Mouse (Mus musculus) mature B cell (primary cell): ENCODE measurements around the gene Fgf22.

Source experiments
- in situ Hi-C: fragments of 300-500 bp; cut with MboI; formaldehyde crosslinking; loops from 2 replicates; pipeline ENCODE4 v1.14.3; 2019

The Fgf22 gene

GRCm38 (mm10) chr10:79754856-79755516 is at the start of gene Fgf22:
TSS of gene Fgf22 (plus strand) at chr10:79755076.
- in situ Hi-C loops = no loop called here

GRCm38 (mm10) chr10:79705951-79706350 is 48.9 kb upstream of the Fgf22 start:
- in situ Hi-C loops = no loop called here

- in situ Hi-C loops = no loop called here
These were observed 48.3 kb upstream of the Fgf22 start for GRCm38 (mm10) chr10:79706406-79707094.

DNA sequence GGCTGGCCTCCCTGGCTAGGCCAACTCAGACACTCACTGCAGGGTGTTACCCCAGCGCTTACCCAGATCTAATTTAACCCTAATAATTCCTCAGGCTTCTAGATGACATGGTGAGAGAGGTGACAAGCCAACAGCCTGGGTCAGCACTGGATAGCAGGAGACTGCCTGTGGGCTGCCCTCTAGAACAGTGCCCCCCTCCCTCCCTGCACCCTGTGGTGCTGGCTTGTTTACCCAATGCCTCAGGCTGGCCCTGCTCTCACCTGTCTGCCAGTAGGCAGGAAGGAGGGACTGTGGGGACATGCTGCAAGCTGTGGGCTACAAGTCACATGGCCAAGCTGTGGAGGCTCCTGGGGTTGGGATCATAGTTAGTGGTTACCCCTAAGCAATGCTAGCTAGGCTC is 47.7 kb upstream of the Fgf22 start:
- in situ Hi-C loops = no loop called here

DNA sequence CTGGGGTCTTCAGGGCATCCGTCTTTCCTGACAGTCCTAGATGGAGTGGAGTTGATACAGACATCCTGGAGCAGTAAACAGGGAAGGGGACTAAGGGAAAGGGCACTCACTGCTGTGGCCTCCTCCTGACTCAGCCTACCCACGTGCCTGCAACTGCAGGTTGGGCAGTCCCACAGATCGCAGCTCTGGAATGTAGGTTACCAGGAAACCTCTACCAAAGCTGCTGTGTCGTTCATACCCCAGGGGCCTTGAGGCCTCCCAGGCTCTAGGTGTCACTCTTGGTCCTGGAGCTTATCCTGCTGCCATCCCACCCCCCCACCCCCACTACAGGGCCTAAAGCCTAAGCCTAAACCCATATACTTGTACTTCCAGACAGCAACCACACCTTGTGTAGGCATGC is 47.1 kb upstream of the Fgf22 start:
- in situ Hi-C loops = no loop called here

DNA sequence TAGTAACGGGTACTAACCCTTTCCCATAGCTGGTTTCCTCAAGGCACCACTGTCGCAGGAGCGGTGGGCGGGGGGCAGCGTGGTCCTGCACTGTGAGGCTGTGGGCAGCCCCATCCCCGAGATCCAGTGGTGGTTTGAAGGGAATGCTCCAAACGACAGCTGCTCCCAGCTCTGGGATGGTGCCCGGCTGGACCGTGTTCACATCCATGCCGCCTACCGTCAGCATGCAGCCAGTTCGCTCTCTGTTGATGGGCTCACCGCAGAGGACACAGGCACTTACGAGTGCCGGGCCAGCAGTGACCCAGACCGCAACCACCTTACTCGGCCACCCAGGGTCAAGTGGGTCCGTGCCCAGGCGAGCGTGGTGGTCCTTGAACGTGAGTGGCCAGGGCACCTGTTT is 46.2 kb upstream of the Fgf22 start:
- in situ Hi-C loops = no loop called here

GRCm38 (mm10) chr10:79709307-79709706 is 45.6 kb upstream of the Fgf22 start:
- in situ Hi-C loops = no loop called here

- in situ Hi-C loops = no loop called here
These were observed 42.8 kb upstream of the Fgf22 start for GRCm38 (mm10) chr10:79712029-79712428.

DNA sequence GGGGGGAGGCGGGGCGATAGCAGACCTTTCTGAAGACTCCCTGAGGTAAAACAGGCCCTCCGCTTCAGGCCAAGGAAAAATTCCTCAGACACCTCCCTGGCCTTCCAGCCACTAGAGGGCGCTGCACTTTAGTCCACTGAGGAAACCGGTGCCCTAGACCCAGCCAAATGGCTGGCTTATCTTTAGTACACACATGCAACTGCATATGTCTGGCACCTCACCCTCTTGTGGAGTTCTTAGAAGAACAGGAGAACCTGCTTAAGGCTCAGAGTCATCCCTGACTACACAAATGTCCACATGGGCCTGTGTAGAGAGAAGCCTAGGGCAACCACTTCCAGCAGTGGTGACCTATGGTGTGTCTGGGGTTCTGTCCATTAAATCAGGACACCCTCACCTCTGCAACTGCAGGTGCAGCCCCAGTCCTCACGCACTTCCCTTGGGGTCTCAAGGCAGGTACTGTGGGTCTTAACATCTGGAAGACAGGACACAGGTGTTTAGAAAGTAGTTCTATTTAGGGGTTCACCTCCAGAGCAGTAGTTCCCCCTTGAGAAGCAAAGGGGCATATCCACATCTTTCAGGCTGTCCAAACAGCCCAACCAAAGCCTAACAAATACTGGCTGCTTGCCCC is 42.3 kb upstream of the Fgf22 start:
- in situ Hi-C loops = no loop called here

DNA sequence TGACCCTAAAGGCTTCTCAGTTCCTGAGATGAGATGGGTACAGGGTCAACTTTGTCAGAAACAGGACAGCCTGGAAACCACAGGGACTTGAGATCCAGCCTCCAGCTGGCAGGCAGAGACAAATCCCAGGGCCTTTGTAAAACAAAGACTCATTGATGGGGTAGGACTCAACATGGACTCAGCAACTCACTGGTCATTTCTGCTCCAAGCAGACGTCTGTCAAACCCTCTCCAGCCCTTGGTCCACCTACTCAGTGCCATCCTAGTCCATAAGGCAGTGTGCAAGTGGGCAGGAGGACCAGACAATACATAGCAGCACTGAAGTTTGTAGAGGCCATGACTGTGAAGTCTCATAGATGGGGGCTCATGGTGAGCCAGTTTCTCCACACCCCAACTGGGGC is 41.7 kb upstream of the Fgf22 start:
- in situ Hi-C loops = no loop called here

DNA sequence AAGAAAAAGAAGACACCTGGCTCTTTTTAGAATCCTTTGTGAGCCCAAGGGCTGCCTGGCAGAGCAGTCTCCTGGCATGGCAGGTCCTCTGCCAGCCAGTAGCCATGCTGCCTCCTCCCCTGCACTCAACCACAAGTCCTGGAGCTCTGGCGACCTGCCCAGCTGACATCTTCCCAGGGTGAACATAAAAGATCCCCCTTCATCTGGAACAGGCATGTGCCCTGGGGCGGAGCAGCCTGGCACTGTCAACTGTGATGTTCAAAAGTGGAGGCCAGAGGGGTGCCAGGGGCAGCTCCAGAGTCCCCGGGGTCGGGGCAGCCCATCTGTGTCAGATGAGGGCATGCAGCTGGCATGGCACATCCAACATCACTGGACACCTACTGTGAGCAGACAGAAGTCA is 39.9 kb upstream of the Fgf22 start:
- in situ Hi-C loops = no loop called here

DNA sequence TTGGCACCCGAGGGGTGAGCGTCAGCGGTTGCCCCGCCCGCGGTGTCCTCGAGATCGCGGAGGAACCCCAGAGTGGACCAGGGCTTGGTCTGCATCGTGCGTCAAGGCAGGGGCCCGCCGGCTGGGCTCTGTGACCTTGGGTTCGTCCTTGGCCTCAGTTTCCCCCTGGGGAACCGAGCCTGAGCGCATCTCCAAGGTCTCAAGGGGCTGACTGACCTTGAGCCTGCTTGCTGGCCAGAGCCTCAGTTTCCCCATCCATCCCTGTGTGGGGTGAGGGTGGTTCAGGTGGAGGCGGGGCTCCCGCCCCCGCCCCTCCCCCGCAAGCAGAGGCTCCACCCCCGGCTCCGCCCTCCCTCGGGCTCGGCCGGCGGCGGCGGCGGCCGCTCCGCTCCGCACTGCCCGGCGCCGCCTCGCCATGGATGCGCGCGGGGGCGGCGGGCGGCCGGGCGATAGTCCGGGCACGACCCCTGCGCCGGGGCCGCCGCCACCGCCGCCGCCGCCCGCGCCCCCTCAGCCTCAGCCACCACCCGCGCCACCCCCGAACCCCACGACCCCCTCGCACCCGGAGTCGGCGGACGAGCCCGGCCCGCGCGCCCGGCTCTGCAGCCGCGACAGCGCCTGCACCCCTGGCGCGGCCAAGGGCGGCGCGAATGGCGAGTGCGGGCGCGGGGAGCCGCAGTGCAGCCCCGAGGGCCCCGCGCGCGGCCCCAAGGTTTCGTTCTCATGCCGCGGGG is 38.5 kb upstream of the Fgf22 start, which contains the start of gene Hcn2:
Gene Hcn2, plus strand, starts transcription at position 381 of the 734 bp plus-strand sequence.
- in situ Hi-C loops = no loop called here

DNA sequence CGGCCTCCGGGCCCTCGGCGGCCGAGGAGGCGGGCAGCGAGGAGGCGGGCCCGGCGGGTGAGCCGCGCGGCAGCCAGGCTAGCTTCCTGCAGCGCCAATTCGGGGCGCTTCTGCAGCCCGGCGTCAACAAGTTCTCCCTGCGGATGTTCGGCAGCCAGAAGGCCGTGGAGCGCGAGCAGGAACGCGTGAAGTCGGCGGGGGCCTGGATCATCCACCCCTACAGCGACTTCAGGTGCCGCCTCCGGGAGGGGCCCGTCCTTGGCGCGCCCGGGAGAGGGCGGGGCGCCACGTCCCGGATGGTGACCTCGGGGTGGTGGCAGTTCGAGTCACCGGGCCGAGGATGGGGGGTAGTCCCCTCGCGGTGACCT is 37.9 kb upstream of the Fgf22 start:
- in situ Hi-C loops = no loop called here

DNA sequence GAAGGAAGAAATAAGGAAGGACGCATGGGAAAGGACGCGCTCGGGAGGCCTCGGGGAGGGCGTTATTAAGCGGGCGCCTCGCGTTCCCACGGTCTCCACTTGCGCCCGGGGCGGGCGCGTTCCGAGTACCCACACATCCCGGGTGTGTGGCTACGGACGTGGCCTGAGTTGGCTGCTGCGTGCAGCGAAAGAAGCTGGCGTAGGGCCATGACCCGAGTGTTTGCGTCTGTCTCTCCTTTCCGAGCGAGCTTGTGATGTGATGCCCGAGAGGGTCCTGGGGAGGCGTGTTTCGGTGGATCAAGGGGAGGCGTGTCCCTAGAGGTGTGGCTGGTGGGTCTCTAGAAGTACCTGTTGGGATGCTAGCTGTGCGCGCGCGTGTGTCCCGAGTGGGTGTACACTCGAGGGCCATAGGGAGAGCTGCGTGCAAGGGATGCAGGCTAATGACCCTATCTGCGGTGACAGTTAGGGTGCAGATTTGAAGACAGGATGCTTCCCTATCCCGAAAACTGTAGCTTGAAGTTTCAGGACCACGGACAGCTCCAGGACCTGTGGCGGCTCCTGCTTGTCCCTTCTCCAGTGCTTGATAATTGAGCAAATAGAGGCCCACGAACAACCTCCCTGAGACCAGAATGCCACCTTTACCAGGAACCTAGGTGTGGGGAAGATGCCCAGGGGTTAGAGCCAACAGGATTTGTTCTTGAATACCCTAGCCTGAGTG is 37.1 kb upstream of the Fgf22 start:
- in situ Hi-C loops = no loop called here

GRCm38 (mm10) chr10:79721089-79721488 is 33.8 kb upstream of the Fgf22 start:
- in situ Hi-C loops = no loop called here

DNA sequence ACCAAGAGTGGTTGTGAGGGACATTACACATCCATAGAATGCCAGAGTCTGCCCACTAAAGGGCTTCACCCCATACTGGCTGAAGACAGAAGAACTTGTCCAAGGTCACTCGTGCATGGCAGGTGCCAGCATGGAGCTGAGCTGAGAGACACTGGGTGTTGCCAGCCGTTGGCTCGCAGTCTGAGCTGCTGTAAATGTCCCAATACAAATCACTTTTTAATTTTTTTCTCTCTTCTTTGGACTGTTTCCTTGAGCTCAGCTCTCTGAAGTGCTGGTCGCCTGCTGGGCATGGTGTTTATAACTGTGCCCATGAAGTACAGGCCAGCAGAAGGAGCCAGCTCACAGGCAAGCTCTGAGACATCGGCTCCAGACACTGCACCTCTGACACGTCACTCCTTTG is 31.8 kb upstream of the Fgf22 start:
- in situ Hi-C loops = no loop called here

- in situ Hi-C loops = no loop called here
These were observed 31.2 kb upstream of the Fgf22 start for GRCm38 (mm10) chr10:79723692-79724091.

- in situ Hi-C loops = no loop called here
These were observed 28.8 kb upstream of the Fgf22 start for GRCm38 (mm10) chr10:79726090-79726489.

GRCm38 (mm10) chr10:79728323-79729249 is 26.3 kb upstream of the Fgf22 start:
- in situ Hi-C loops = no loop called here

- in situ Hi-C loops = no loop called here
These were observed 25.4 kb upstream of the Fgf22 start for GRCm38 (mm10) chr10:79729357-79729965.
